Mouse (Mus musculus): ENCODE measurements around the gene Krt7. TPM values are rescaled to one million over a fixed set of nuclear protein-coding genes. Genes with fewer than 3 reads are reported as not detected.

Gene Krt7
- total and polyA plus RNA-seq, 2 experiments, result 0.31 to 0.37 TPM

GRCm38 (mm10) chr15:101455292-101455691 lies 44.4 kb downstream of the Krt7 start:
- DNase-seq (ENCODE audit: extremely low read depth, low read depth, low spot score), result no peak
- 87% methylated on average over 2 of the region's 2 CpGs for WGBS
- no peaks in the 10 kb centered on the region for H3K79me2 ChIP-seq (ENCODE audit: control insufficient read depth, insufficient read depth, low read length)
- H3K36me3 ChIP-seq (ENCODE audit: control insufficient read depth, insufficient read depth, low read length), result no peaks in the 10 kb centered on the region
- no peaks in the 10 kb centered on the region for H3K27me3 ChIP-seq (ENCODE audit: control insufficient read depth, insufficient read depth, low read length)
- H3K27ac ChIP-seq (replicated peaks; ENCODE audit: insufficient read depth, low read depth, low read length), result no peak overlapping the region
- H3K4me3 ChIP-seq (ENCODE audit: insufficient read depth, low read depth, low read length), result no peak overlapping the region
- no peak for TF ChIP-seq POLR2A (IDR thresholded peaks at IDR 0.05; ENCODE audit: extremely low read depth, insufficient read depth, low read length)
- TF ChIP-seq CTCF (IDR thresholded peaks at IDR 0.05; ENCODE audit: low read depth, low read length), result no peak
- H3K9ac ChIP-seq (ENCODE audit: low read depth, low read length), result no peak overlapping the region
- no peaks in the 10 kb centered on the region for H3K4me1 ChIP-seq (ENCODE audit: control insufficient read depth, insufficient read depth, low read length)

- TF ChIP-seq CTCF (IDR thresholded peaks at IDR 0.05; ENCODE audit: low read depth, low read length) (no peak), POLR2A (IDR thresholded peaks at IDR 0.05; ENCODE audit: extremely low read depth, insufficient read depth, low read length) (no peak)
- no peaks in the 10 kb centered on the region for H3K4me1 ChIP-seq (ENCODE audit: control insufficient read depth, insufficient read depth, low read length)
- no peak for DNase-seq (ENCODE audit: extremely low read depth, low read depth, low spot score)
Measured at GRCm38 (mm10) chr15:101455891-101456290, 45.0 kb downstream of the Krt7 start.

GRCm38 (mm10) chr15:101458361-101458930 lies 47.6 kb downstream of the Krt7 start:
- no peak overlapping the region for H3K4me3 ChIP-seq (ENCODE audit: insufficient read depth, low read depth, low read length)
- H3K27me3 ChIP-seq (ENCODE audit: control insufficient read depth, insufficient read depth, low read length), result no peaks in the 10 kb centered on the region
- DNase-seq (ENCODE audit: extremely low read depth, low read depth, low spot score), result no peak
- no peaks in the 10 kb centered on the region for H3K4me1 ChIP-seq (ENCODE audit: control insufficient read depth, insufficient read depth, low read length)
- TF ChIP-seq CTCF (IDR thresholded peaks at IDR 0.05; ENCODE audit: low read depth, low read length) (no peak), POLR2A (IDR thresholded peaks at IDR 0.05; ENCODE audit: extremely low read depth, insufficient read depth, low read length) (no peak)
- no peaks in the 10 kb centered on the region for H3K79me2 ChIP-seq (ENCODE audit: control insufficient read depth, insufficient read depth, low read length)
- no peak overlapping the region for H3K9ac ChIP-seq (ENCODE audit: low read depth, low read length)
- H3K36me3 ChIP-seq (ENCODE audit: control insufficient read depth, insufficient read depth, low read length), result no peaks in the 10 kb centered on the region
- H3K27ac ChIP-seq (replicated peaks; ENCODE audit: insufficient read depth, low read depth, low read length), result no peak overlapping the region
- WGBS, result 53% methylated on average over 16 of the region's 16 CpGs

More at GRCm38 (mm10) chr15:101455891-101456290, 45.0 kb downstream of the Krt7 start:
- no peak overlapping the region for H3K4me3 ChIP-seq (ENCODE audit: insufficient read depth, low read depth, low read length)
- no peak overlapping the region for H3K9ac ChIP-seq (ENCODE audit: low read depth, low read length)
- H3K79me2 ChIP-seq (ENCODE audit: control insufficient read depth, insufficient read depth, low read length), result no peaks in the 10 kb centered on the region
- no peaks in the 10 kb centered on the region for H3K36me3 ChIP-seq (ENCODE audit: control insufficient read depth, insufficient read depth, low read length)
- no peak overlapping the region for H3K27ac ChIP-seq (replicated peaks; ENCODE audit: insufficient read depth, low read depth, low read length)
- no peaks in the 10 kb centered on the region for H3K27me3 ChIP-seq (ENCODE audit: control insufficient read depth, insufficient read depth, low read length)
- WGBS, result 90% methylated on average over 6 of the region's 6 CpGs

GRCm38 (mm10) chr15:101459283-101459682 lies 48.4 kb downstream of the Krt7 start:
- Histone ChIP-seq H3K9ac (ENCODE audit: low read depth, low read length) (no peak overlapping the region), H3K79me2 (ENCODE audit: control insufficient read depth, insufficient read depth, low read length) (no peaks in the 10 kb centered on the region), H3K4me1 (ENCODE audit: control insufficient read depth, insufficient read depth, low read length) (no peaks in the 10 kb centered on the region), H3K27me3 (ENCODE audit: control insufficient read depth, insufficient read depth, low read length) (no peaks in the 10 kb centered on the region), H3K4me3 (ENCODE audit: insufficient read depth, low read depth, low read length) (no peak overlapping the region), H3K27ac (replicated peaks; ENCODE audit: insufficient read depth, low read depth, low read length) (no peak overlapping the region), H3K36me3 (ENCODE audit: control insufficient read depth, insufficient read depth, low read length) (no peaks in the 10 kb centered on the region)
- no peak for TF ChIP-seq POLR2A (IDR thresholded peaks at IDR 0.05; ENCODE audit: extremely low read depth, insufficient read depth, low read length)
- WGBS, result 73% methylated on average over 14 of the region's 14 CpGs
- no peak for DNase-seq (ENCODE audit: extremely low read depth, low read depth, low spot score)

- no peak for DNase-seq (ENCODE audit: extremely low read depth, low read depth, low spot score)
- TF ChIP-seq CTCF (IDR thresholded peaks at IDR 0.05; ENCODE audit: low read depth, low read length) (no peak), POLR2A (IDR thresholded peaks at IDR 0.05; ENCODE audit: extremely low read depth, insufficient read depth, low read length) (no peak)
- WGBS, result 76% methylated on average over 13 of the region's 13 CpGs
Measured at GRCm38 (mm10) chr15:101463651-101464050, 52.8 kb downstream of the Krt7 start, which contains the start of gene Krt81. Gene Krt81 (minus strand): TSS chr15:101463751.

GRCm38 (mm10) chr15:101469093-101469492 lies 58.2 kb downstream of the Krt7 start:
- no peak overlapping the region for H3K27ac ChIP-seq (replicated peaks; ENCODE audit: insufficient read depth, low read depth, low read length)
- no peak overlapping the region for H3K4me3 ChIP-seq (ENCODE audit: insufficient read depth, low read depth, low read length)
- no peaks in the 10 kb centered on the region for H3K4me1 ChIP-seq (ENCODE audit: control insufficient read depth, insufficient read depth, low read length)
- 73% methylated on average over 4 of the region's 4 CpGs for WGBS
- no peak for DNase-seq (ENCODE audit: extremely low read depth, low read depth, low spot score)
- no peak overlapping the region for H3K9ac ChIP-seq (ENCODE audit: low read depth, low read length)
- 0 out of 2 replicates have a peak, but pooled peaks cover 2% of the 10 kb centered on the region for H3K27me3 ChIP-seq (ENCODE audit: control insufficient read depth, insufficient read depth, low read length)
- TF ChIP-seq POLR2A (IDR thresholded peaks at IDR 0.05; ENCODE audit: extremely low read depth, insufficient read depth, low read length), result no peak
- TF ChIP-seq CTCF (IDR thresholded peaks at IDR 0.05; ENCODE audit: low read depth, low read length), result no peak
- no peaks in the 10 kb centered on the region for H3K79me2 ChIP-seq (ENCODE audit: control insufficient read depth, insufficient read depth, low read length)
- H3K36me3 ChIP-seq (ENCODE audit: control insufficient read depth, insufficient read depth, low read length), result no peaks in the 10 kb centered on the region

More at GRCm38 (mm10) chr15:101463651-101464050, 52.8 kb downstream of the Krt7 start, which contains the start of gene Krt81:
- Histone ChIP-seq H3K27me3 (ENCODE audit: control insufficient read depth, insufficient read depth, low read length) (no peaks in the 10 kb centered on the region), H3K36me3 (ENCODE audit: control insufficient read depth, insufficient read depth, low read length) (no peaks in the 10 kb centered on the region), H3K79me2 (ENCODE audit: control insufficient read depth, insufficient read depth, low read length) (no peaks in the 10 kb centered on the region), H3K27ac (replicated peaks; ENCODE audit: insufficient read depth, low read depth, low read length) (no peak within 1 kb of the TSS), H3K4me3 (ENCODE audit: insufficient read depth, low read depth, low read length) (no peak within 1 kb of the TSS), H3K4me1 (ENCODE audit: control insufficient read depth, insufficient read depth, low read length) (no peaks in the 10 kb centered on the region), H3K9ac (ENCODE audit: low read depth, low read length) (no peak within 1 kb of the TSS)
